Mouse (Mus musculus) midbrain, embryonic 16.5 days (tissue): ENCODE results near the gene Gpc6. TPM values are rescaled to one million over a fixed set of nuclear protein-coding genes. Genes with fewer than 3 reads are reported as not detected.

Source experiments
- ATAC-seq: fragments of 200-750 bp; cut with Nextera tagmentation; 2 replicates; pipeline ENCODE4 v1.8.0; 2017; ENCODE audit warnings: moderate TSS enrichment
- H3K27ac ChIP-seq: fragments of 300-500 bp; sonication (generic); 2 replicates; pipeline ENCODE4 v1.5.1; 2014; ENCODE audit warnings: mild to moderate bottlenecking, low read length, mixed read lengths
- H3K27me3 ChIP-seq: fragments of 300-500 bp; sonication (generic); 2 replicates; pipeline ENCODE4 v1.6.1; 2014; ENCODE audit warnings: low read depth, low read length, mixed read lengths; ENCODE audit not compliant: control insufficient read depth, insufficient read depth
- H3K36me3 ChIP-seq: fragments of 300-500 bp; sonication (generic); 2 replicates; pipeline ENCODE4 v1.6.1; 2014; ENCODE audit warnings: mild to moderate bottlenecking, low read length, moderate library complexity, mixed read lengths; ENCODE audit not compliant: control insufficient read depth, insufficient read depth
- H3K4me1 ChIP-seq: fragments of 300-500 bp; sonication (generic); 2 replicates; pipeline ENCODE4 v1.6.1; 2014; ENCODE audit warnings: mild to moderate bottlenecking, low read length, mixed read lengths; ENCODE audit not compliant: control insufficient read depth, insufficient read depth
- H3K4me2 ChIP-seq: fragments of 300-500 bp; sonication (generic); 2 replicates; pipeline ENCODE4 v1.6.1; 2014; ENCODE audit warnings: mild to moderate bottlenecking, low read length, mixed read lengths
- H3K4me3 ChIP-seq: fragments of 300-500 bp; sonication (generic); 2 replicates; pipeline ENCODE4 v1.5.1; 2014; ENCODE audit warnings: low read depth, mild to moderate bottlenecking, low read length, moderate library complexity, mixed read lengths
- H3K9ac ChIP-seq: fragments of 300-500 bp; sonication (generic); 2 replicates; pipeline ENCODE4 v1.6.1; 2014; ENCODE audit warnings: low read depth, low read length, mixed read lengths
- H3K9me3 ChIP-seq: fragments of 300-500 bp; sonication (generic); replicated peaks from 2 replicates; pipeline ENCODE4 v1.6.1; 2014; ENCODE audit warnings: mild to moderate bottlenecking, low read length, mixed read lengths; ENCODE audit not compliant: control insufficient read depth, poor library complexity, severe bottlenecking
- WGBS: fragments of 180-500 bp; shearing (Covaris S2); extraction: QIAGEN DNeasy Blood & Tissue Kit; methylation state at CpG from one replicate; pipeline ENCODE4 v1.1.7; 2014; 5-methylcytosine and 5-hydroxymethylcytosine counted together
- polyA plus RNA-seq: library from polyadenylated mRNA; unstranded; fragments of >200 nt; fragmentation: Nextera tagmentation; extraction: Ambion mirVana; gene quantifications from 2 replicates; pipeline ENCODE4 v1.2.1, GENCODE M21; 2015

Gene Gpc6
- polyA plus RNA-seq, 1 experiment from 2014 or later = 19.7 TPM

GRCm38 (mm10) chr14:117894869-117895538, 969.9 kb downstream of the Gpc6 start:
- 32% methylated on average over 10 of the region's 10 CpGs for whole genome bisulfite sequencing
- H3K9ac ChIP-seq = peak overlapping the region; percentile 35
- H3K36me3 ChIP-seq = no peaks in the 10 kb centered on the region
- H3K4me1 ChIP-seq = peaks cover 13% of the 10 kb centered on the region
- no peaks in the 10 kb centered on the region for H3K9me3 ChIP-seq
- H3K4me3 ChIP-seq = peak overlapping the region; percentile 26
- peak overlapping the region; percentile 66 for H3K27ac ChIP-seq
- ATAC-seq = peak; percentile 80
- H3K4me2 ChIP-seq = peak overlapping the region; percentile 52
- no peaks in the 10 kb centered on the region for H3K27me3 ChIP-seq

DNA sequence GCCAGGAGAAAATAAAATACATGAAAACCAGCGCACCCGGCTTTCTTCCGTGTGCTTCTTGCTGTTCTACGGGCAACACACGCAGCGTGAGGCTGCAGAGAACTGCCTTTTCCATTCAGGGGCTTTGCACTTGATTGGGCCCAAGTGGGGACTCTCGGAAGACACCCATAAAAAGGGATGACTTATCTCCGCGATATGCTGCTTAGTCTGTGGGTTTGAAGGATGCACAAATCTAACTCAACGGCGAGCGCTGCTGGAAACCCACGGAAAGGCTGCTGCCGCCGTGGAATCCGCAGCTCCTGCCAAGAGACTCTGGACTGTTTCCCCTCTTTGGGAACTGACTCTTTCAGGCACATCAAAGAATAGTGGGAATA, 970.4 kb downstream of the Gpc6 start:
- 30% methylated on average over 16 of the region's 16 CpGs for WGBS
- H3K4me2 ChIP-seq = peak overlapping the region; percentile 52
- H3K4me1 ChIP-seq = peaks cover 13% of the 10 kb centered on the region
- peak overlapping the region; percentile 35 for H3K9ac ChIP-seq
- no peaks in the 10 kb centered on the region for H3K27me3 ChIP-seq
- no peaks in the 10 kb centered on the region for H3K9me3 ChIP-seq
- H3K36me3 ChIP-seq = no peaks in the 10 kb centered on the region
- peak overlapping the region; percentile 26 for H3K4me3 ChIP-seq
- peak; percentile 72; the same call in 1 of the 2 replicates for ATAC-seq
- H3K27ac ChIP-seq = peak overlapping the region; percentile 66

GRCm38 (mm10) chr14:117904300-117904699, 979.2 kb downstream of the Gpc6 start:
- Histone ChIP-seq H3K9me3 (no peaks in the 10 kb centered on the region), H3K4me3 (no peak overlapping the region), H3K4me1 (peaks cover 9% of the 10 kb centered on the region; the same call in 1 of the 2 replicates), H3K27ac (no peak overlapping the region), H3K27me3 (no peaks in the 10 kb centered on the region), H3K4me2 (no peak overlapping the region), H3K9ac (no peak overlapping the region), H3K36me3 (no peaks in the 10 kb centered on the region)
- no peak for ATAC-seq
- WGBS = 92% methylated on average over 9 of the region's 9 CpGs

DNA sequence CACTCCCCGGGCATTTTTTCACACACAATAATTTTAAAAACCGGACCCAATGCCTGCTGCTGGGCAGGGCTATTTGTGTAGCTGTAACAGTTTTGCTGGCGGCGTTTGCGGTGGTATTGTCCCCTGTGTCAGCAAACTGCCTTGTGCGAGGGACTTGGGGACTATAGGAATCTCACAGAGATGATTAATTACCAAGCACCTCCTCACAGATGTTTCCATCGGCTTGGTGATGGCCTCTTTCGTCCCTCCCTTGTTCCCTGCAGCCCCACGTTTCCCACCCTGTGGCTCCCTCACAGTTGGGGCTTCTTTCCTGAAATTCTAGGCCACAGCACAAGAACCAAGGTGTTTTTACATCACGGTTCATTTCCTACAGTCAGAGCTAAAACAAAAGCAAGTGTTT, 980.6 kb downstream of the Gpc6 start:
- Histone ChIP-seq H3K27me3 (no peaks in the 10 kb centered on the region), H3K4me1 (peaks cover 9% of the 10 kb centered on the region; the same call in 1 of the 2 replicates), H3K27ac (no peak overlapping the region), H3K4me2 (no peak overlapping the region), H3K4me3 (no peak overlapping the region), H3K36me3 (no peaks in the 10 kb centered on the region), H3K9ac (no peak overlapping the region), H3K9me3 (no peaks in the 10 kb centered on the region)
- WGBS = 22% methylated on average over 10 of the region's 10 CpGs
- no peak for ATAC-seq

DNA sequence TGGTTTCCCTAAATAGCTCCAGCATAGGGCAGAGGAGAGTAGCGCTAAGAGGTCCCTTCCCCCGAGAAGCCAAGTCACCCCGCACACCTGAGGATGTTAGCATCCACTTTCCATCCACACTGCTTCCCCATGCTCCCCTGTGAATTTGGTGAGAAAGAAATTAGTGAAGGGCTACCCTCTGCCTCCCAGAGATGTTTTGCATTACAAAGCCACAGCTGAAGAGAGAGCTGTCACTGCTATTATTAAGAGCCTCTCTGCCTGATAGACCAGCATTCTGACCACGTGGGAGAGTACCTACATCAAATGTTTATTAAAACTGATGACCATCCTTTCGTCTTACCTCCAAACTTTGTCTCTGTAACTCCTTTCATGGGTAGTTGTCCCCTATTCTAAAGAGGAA, 981.2 kb downstream of the Gpc6 start:
- H3K4me3 ChIP-seq = no peak overlapping the region
- no peaks in the 10 kb centered on the region for H3K27me3 ChIP-seq
- ATAC-seq = 0 out of 2 replicates have a peak, but pooled peaks have one; percentile 27
- WGBS = 28% methylated on average over 5 of the region's 5 CpGs
- H3K27ac ChIP-seq = no peak overlapping the region
- H3K9me3 ChIP-seq = no peaks in the 10 kb centered on the region
- H3K9ac ChIP-seq = no peak overlapping the region
- H3K4me2 ChIP-seq = no peak overlapping the region
- H3K36me3 ChIP-seq = no peaks in the 10 kb centered on the region
- H3K4me1 ChIP-seq = peaks cover 9% of the 10 kb centered on the region; the same call in 1 of the 2 replicates

- Histone ChIP-seq H3K27ac (no peak overlapping the region), H3K36me3 (no peaks in the 10 kb centered on the region), H3K4me2 (no peak overlapping the region), H3K27me3 (no peaks in the 10 kb centered on the region), H3K4me3 (no peak overlapping the region), H3K9me3 (no peaks in the 10 kb centered on the region), H3K9ac (no peak overlapping the region), H3K4me1 (peaks cover 9% of the 10 kb centered on the region; the same call in 1 of the 2 replicates)
- WGBS = 86% methylated on average over 8 of the region's 8 CpGs
- ATAC-seq = no peak
These were observed 983.3 kb downstream of the Gpc6 start for GRCm38 (mm10) chr14:117908231-117908920.

DNA sequence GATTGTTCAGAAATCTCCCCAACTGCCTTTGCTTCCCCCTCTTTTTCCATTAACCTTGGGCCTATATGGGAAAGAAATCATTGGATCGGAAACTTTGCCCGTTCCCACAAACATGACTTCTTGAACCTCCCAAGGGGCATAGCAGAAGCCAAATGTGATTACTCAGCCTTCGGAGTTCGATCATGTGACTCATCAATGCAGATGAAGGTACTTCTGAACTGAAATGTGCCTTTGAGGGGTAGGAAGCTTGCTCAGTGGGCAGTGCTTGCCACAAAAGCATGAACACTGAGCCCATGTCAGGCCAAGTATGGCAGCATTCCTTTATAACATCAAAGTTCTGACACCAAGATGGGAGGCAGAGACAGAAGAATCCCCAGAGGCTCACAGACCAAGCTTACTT, 983.9 kb downstream of the Gpc6 start:
- 81% methylated on average over 4 of the region's 4 CpGs for WGBS

DNA sequence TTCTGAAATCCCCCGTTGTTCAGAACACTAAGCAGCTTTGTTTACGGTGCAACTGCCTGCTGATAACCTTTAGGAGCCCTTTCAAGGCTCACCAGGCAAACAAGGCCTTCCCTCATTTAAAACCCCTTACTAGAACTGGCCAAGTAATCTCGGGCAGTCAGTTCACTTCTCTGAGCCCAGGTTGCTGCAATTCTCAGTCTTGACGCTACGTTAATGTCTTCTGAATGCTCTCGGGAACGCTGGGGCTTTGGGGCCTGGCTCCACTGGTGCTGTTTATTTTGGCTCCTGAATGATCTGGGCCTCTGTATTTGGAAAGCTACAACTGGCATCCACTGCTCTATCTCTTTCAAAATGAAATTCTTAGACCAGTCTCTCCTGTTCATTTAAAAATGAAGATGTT, 985.2 kb downstream of the Gpc6 start:
- no peak overlapping the region for H3K4me2 ChIP-seq
- H3K27ac ChIP-seq = no peak overlapping the region
- WGBS = 8% methylated on average over 7 of the region's 7 CpGs
- H3K36me3 ChIP-seq = no peaks in the 10 kb centered on the region
- ATAC-seq = no peak
- no peaks in the 10 kb centered on the region for H3K9me3 ChIP-seq
- H3K27me3 ChIP-seq = no peaks in the 10 kb centered on the region
- no peak overlapping the region for H3K4me3 ChIP-seq
- no peak overlapping the region for H3K9ac ChIP-seq
- peaks cover 9% of the 10 kb centered on the region; the same call in 1 of the 2 replicates for H3K4me1 ChIP-seq

More for the DNA sequence above, 983.9 kb downstream of the Gpc6 start:
- no peaks in the 10 kb centered on the region for H3K27me3 ChIP-seq
- no peak overlapping the region for H3K9ac ChIP-seq
- ATAC-seq = no peak
- no peak overlapping the region for H3K4me2 ChIP-seq
- H3K4me1 ChIP-seq = peaks cover 9% of the 10 kb centered on the region; the same call in 1 of the 2 replicates
- no peaks in the 10 kb centered on the region for H3K9me3 ChIP-seq
- H3K36me3 ChIP-seq = no peaks in the 10 kb centered on the region
- no peak overlapping the region for H3K27ac ChIP-seq
- no peak overlapping the region for H3K4me3 ChIP-seq

- Histone ChIP-seq H3K9me3 (no peaks in the 10 kb centered on the region), H3K9ac (no peak overlapping the region), H3K4me2 (no peak overlapping the region), H3K4me3 (no peak overlapping the region), H3K4me1 (no peaks in the 10 kb centered on the region), H3K36me3 (no peaks in the 10 kb centered on the region), H3K27me3 (no peaks in the 10 kb centered on the region), H3K27ac (no peak overlapping the region)
- no peak for ATAC-seq
- 90% methylated on average over 10 of the region's 10 CpGs for WGBS
These were observed 987.6 kb downstream of the Gpc6 start for GRCm38 (mm10) chr14:117912624-117913270.
